Mouse (Mus musculus): Measurements from ENCODE around the gene Fbxo28. TPM values are rescaled to one million over a fixed set of nuclear protein-coding genes. Genes with fewer than 3 reads are reported as not detected.

The Fbxo28 gene
- polyA plus RNA-seq, 1 experiment from 2014 or later, result 32.1 TPM

- Histone ChIP-seq H3K4me3 (ENCODE audit: low read depth, low read length) (no peak overlapping the region), H3K27me3 (ENCODE audit: control insufficient read depth, insufficient read depth, low read length) (no peaks in the 10 kb centered on the region), H3K9me3 (ENCODE audit: control insufficient read depth, low read length) (no peaks in the 10 kb centered on the region), H3K4me2 (no peak overlapping the region), H3K4me1 (ENCODE audit: control insufficient read depth, insufficient read depth, low read length) (no peaks in the 10 kb centered on the region), H3K9ac (ENCODE audit: low read length) (no peak overlapping the region), H3K36me3 (ENCODE audit: control insufficient read depth, insufficient read depth, low read length) (no peaks in the 10 kb centered on the region), H3K27ac (ENCODE audit: low read depth, low read length) (no peak overlapping the region)
- 91% methylated on average over 7 of the region's 7 CpGs for WGBS
- no peak for DNase-seq (ENCODE audit: low spot score, missing footprints)
- ATAC-seq (ENCODE audit: low FRiP score), result no peak
Measured at GRCm38 (mm10) chr1:182376826-182377225, 35.4 kb upstream of the Fbxo28 start.

- 32% methylated on average over 8 of the region's 8 CpGs for WGBS
- DNase-seq (ENCODE audit: low spot score, missing footprints), result peak; percentile 91
Measured at GRCm38 (mm10) chr1:182376221-182376620, 34.8 kb upstream of the Fbxo28 start.

DNA sequence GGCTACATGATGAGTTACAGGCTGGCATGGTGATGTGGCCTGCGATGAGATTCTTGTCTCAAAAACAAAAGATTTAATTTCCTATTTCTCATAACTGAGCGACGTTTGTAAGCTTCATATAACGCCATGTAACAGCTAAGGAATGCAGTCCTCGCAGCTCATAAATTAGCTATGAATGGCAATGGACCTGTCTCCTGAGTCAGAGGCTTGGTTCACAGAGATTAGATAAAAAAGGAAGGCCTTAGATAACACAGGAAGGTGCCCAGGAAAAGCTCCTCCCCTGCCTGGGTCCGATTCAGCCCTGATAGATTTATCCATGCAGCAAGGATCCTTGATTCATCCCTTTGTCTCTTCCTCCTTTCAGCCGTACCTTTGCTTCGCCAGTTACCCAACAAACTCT is 30.5 kb upstream of the Fbxo28 start:
- 83% methylated on average over 8 of the region's 8 CpGs for WGBS
- Histone ChIP-seq H3K27me3 (ENCODE audit: control insufficient read depth, insufficient read depth, low read length) (no peaks in the 10 kb centered on the region), H3K9ac (ENCODE audit: low read length) (no peak overlapping the region), H3K4me1 (ENCODE audit: control insufficient read depth, insufficient read depth, low read length) (no peaks in the 10 kb centered on the region), H3K4me2 (no peak overlapping the region), H3K36me3 (ENCODE audit: control insufficient read depth, insufficient read depth, low read length) (no peaks in the 10 kb centered on the region), H3K27ac (ENCODE audit: low read depth, low read length) (no peak overlapping the region), H3K4me3 (ENCODE audit: low read depth, low read length) (no peak overlapping the region), H3K9me3 (ENCODE audit: control insufficient read depth, low read length) (no peaks in the 10 kb centered on the region)
- DNase-seq (ENCODE audit: low spot score, missing footprints) (no peak), ATAC-seq (ENCODE audit: low FRiP score) (no peak)

More at GRCm38 (mm10) chr1:182376221-182376620, 34.8 kb upstream of the Fbxo28 start:
- no peaks in the 10 kb centered on the region for H3K9me3 ChIP-seq (ENCODE audit: control insufficient read depth, low read length)
- no peaks in the 10 kb centered on the region for H3K36me3 ChIP-seq (ENCODE audit: control insufficient read depth, insufficient read depth, low read length)
- H3K27ac ChIP-seq (ENCODE audit: low read depth, low read length), result no peak overlapping the region
- no peak overlapping the region for H3K9ac ChIP-seq (ENCODE audit: low read length)
- H3K4me1 ChIP-seq (ENCODE audit: control insufficient read depth, insufficient read depth, low read length), result no peaks in the 10 kb centered on the region
- H3K27me3 ChIP-seq (ENCODE audit: control insufficient read depth, insufficient read depth, low read length), result no peaks in the 10 kb centered on the region
- no peak overlapping the region for H3K4me3 ChIP-seq (ENCODE audit: low read depth, low read length)
- no peak overlapping the region for H3K4me2 ChIP-seq
- ATAC-seq (ENCODE audit: low FRiP score), result peak; percentile 58; the same call in 1 of the 2 replicates

DNA sequence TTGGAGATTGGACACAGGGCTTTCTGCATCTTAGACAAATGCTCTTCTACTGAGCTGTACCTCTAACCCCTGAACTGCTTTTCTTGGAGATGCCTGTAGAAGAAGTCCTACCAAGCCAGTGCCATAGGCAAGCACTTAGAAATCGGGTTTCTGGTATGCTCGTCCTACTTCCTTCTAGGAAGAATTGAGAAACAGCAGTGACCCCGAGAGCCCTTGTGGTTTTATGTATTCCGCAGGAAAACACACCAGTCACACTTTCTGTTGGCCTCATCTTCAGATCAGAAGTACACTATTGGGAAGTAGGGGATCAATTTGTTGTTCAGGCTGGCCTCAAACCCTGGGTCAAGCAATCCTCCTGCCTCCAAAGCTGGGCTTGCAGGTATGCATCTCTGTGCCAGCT is 28.0 kb upstream of the Fbxo28 start:
- no peaks in the 10 kb centered on the region for H3K9me3 ChIP-seq (ENCODE audit: control insufficient read depth, low read length)
- ATAC-seq (ENCODE audit: low FRiP score) (no peak), DNase-seq (ENCODE audit: low spot score, missing footprints) (no peak)
- no peak overlapping the region for H3K9ac ChIP-seq (ENCODE audit: low read length)
- 89% methylated on average over 4 of the region's 4 CpGs for WGBS
- H3K4me1 ChIP-seq (ENCODE audit: control insufficient read depth, insufficient read depth, low read length), result no peaks in the 10 kb centered on the region
- no peak overlapping the region for H3K4me3 ChIP-seq (ENCODE audit: low read depth, low read length)
- no peaks in the 10 kb centered on the region for H3K36me3 ChIP-seq (ENCODE audit: control insufficient read depth, insufficient read depth, low read length)
- H3K27ac ChIP-seq (ENCODE audit: low read depth, low read length), result no peak overlapping the region
- H3K27me3 ChIP-seq (ENCODE audit: control insufficient read depth, insufficient read depth, low read length), result no peaks in the 10 kb centered on the region
- no peak overlapping the region for H3K4me2 ChIP-seq

GRCm38 (mm10) chr1:182368782-182369181 is 27.4 kb upstream of the Fbxo28 start:
- Histone ChIP-seq H3K9me3 (ENCODE audit: control insufficient read depth, low read length) (no peaks in the 10 kb centered on the region), H3K4me3 (ENCODE audit: low read depth, low read length) (no peak overlapping the region), H3K27me3 (ENCODE audit: control insufficient read depth, insufficient read depth, low read length) (no peaks in the 10 kb centered on the region), H3K36me3 (ENCODE audit: control insufficient read depth, insufficient read depth, low read length) (no peaks in the 10 kb centered on the region), H3K9ac (ENCODE audit: low read length) (no peak overlapping the region), H3K4me1 (ENCODE audit: control insufficient read depth, insufficient read depth, low read length) (no peaks in the 10 kb centered on the region), H3K27ac (ENCODE audit: low read depth, low read length) (no peak overlapping the region), H3K4me2 (no peak overlapping the region)
- 84% methylated on average over 8 of the region's 8 CpGs for WGBS
- ATAC-seq (ENCODE audit: low FRiP score), result no peak
- no peak for DNase-seq (ENCODE audit: low spot score, missing footprints)

- Histone ChIP-seq H3K27ac (ENCODE audit: low read depth, low read length) (no peak overlapping the region), H3K9ac (ENCODE audit: low read length) (no peak overlapping the region), H3K4me2 (no peak overlapping the region), H3K4me3 (ENCODE audit: low read depth, low read length) (no peak overlapping the region), H3K36me3 (ENCODE audit: control insufficient read depth, insufficient read depth, low read length) (no peaks in the 10 kb centered on the region), H3K9me3 (ENCODE audit: control insufficient read depth, low read length) (no peaks in the 10 kb centered on the region), H3K4me1 (ENCODE audit: control insufficient read depth, insufficient read depth, low read length) (no peaks in the 10 kb centered on the region), H3K27me3 (ENCODE audit: control insufficient read depth, insufficient read depth, low read length) (no peaks in the 10 kb centered on the region)
- WGBS, result 84% methylated on average over 7 of the region's 7 CpGs
- no peak for ATAC-seq (ENCODE audit: low FRiP score)
- DNase-seq (ENCODE audit: low spot score, missing footprints), result no peak
Measured at GRCm38 (mm10) chr1:182368309-182368708, 26.9 kb upstream of the Fbxo28 start.

DNA sequence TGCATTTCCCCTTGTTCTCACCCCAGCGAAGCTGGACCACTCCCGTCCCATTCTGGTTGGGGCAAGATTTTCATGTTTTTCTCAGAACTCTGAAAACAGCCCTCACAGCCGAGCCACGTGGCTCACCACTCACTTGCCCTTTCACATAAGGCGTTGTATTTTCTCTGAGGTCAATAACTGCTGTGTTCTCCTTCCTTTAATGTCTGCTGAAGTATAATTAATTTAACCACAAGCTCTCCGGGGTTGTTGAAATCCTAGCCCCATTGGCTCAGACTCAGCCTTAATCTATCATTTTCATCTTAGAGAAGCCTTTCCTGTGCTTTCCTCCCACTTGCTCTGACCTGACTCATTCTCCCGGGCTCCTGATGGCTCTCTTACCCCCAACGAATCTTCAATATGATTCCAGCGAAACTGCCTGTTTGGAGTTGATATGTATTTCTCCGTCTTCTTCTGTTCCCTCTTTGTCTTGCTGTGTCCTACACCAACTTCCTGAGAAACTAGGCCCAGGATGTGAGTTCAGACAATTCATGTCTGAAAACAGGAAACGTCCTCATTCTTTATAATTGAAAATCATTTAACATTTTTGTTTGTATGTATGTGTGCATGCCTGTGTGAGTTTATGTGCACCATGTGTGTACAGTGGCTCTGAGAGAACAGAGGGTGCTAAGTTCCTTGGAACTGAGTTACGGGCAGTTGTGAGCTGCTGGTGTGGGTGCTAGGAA is 22.4 kb upstream of the Fbxo28 start:
- ATAC-seq (ENCODE audit: low FRiP score), result no peak

DNA sequence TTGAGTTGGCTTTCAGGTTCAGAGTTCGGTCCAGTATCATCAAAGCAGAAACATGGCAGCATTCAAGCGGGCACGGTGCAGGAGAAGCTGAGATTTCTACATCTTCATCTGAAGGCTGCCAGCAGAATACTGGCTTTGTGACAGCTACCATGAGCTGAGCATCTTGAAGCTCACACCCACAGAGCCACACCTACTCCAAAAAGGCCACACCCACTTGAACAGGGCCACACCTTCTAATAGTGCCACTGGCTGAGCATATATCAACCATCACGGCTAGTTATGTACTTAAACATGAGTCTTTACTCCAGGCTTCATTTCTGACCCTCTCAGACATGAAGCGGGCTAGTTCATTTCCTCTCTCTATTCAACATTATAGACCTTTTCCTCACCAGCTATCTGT is 21.3 kb upstream of the Fbxo28 start:
- H3K4me2 ChIP-seq, result no peak overlapping the region
- H3K9me3 ChIP-seq (ENCODE audit: control insufficient read depth, low read length), result no peaks in the 10 kb centered on the region
- no peak overlapping the region for H3K27ac ChIP-seq (ENCODE audit: low read depth, low read length)
- H3K4me3 ChIP-seq (ENCODE audit: low read depth, low read length), result no peak overlapping the region
- H3K36me3 ChIP-seq (ENCODE audit: control insufficient read depth, insufficient read depth, low read length), result no peaks in the 10 kb centered on the region
- ATAC-seq (ENCODE audit: low FRiP score) (no peak), DNase-seq (ENCODE audit: low spot score, missing footprints) (no peak)
- WGBS, result 94% methylated on average over 5 of the region's 5 CpGs
- no peaks in the 10 kb centered on the region for H3K27me3 ChIP-seq (ENCODE audit: control insufficient read depth, insufficient read depth, low read length)
- H3K9ac ChIP-seq (ENCODE audit: low read length), result no peak overlapping the region
- no peaks in the 10 kb centered on the region for H3K4me1 ChIP-seq (ENCODE audit: control insufficient read depth, insufficient read depth, low read length)

More for the DNA sequence above, 22.4 kb upstream of the Fbxo28 start:
- Histone ChIP-seq H3K4me1 (ENCODE audit: control insufficient read depth, insufficient read depth, low read length) (no peaks in the 10 kb centered on the region), H3K36me3 (ENCODE audit: control insufficient read depth, insufficient read depth, low read length) (no peaks in the 10 kb centered on the region), H3K27me3 (ENCODE audit: control insufficient read depth, insufficient read depth, low read length) (no peaks in the 10 kb centered on the region), H3K4me3 (ENCODE audit: low read depth, low read length) (no peak overlapping the region), H3K9me3 (ENCODE audit: control insufficient read depth, low read length) (no peaks in the 10 kb centered on the region), H3K27ac (ENCODE audit: low read depth, low read length) (no peak overlapping the region), H3K4me2 (no peak overlapping the region), H3K9ac (ENCODE audit: low read length) (no peak overlapping the region)
- no peak for DNase-seq (ENCODE audit: low spot score, missing footprints)
- 78% methylated on average over 12 of the region's 12 CpGs for WGBS

GRCm38 (mm10) chr1:182358133-182358532 is 16.7 kb upstream of the Fbxo28 start:
- Histone ChIP-seq H3K27me3 (ENCODE audit: control insufficient read depth, insufficient read depth, low read length) (no peaks in the 10 kb centered on the region), H3K27ac (ENCODE audit: low read depth, low read length) (no peak overlapping the region), H3K4me3 (ENCODE audit: low read depth, low read length) (no peak overlapping the region), H3K9ac (ENCODE audit: low read length) (no peak overlapping the region), H3K4me1 (ENCODE audit: control insufficient read depth, insufficient read depth, low read length) (no peaks in the 10 kb centered on the region), H3K36me3 (ENCODE audit: control insufficient read depth, insufficient read depth, low read length) (no peaks in the 10 kb centered on the region), H3K4me2 (no peak overlapping the region), H3K9me3 (ENCODE audit: control insufficient read depth, low read length) (no peaks in the 10 kb centered on the region)
- DNase-seq (ENCODE audit: low spot score, missing footprints) (no peak), ATAC-seq (ENCODE audit: low FRiP score) (no peak)
- WGBS, result 80% methylated on average over 1 of the region's 1 CpGs
